Mouse (Mus musculus) erythroblast, adult 5-6 weeks (primary cell): ENCODE measurements at regions not wholly inside any gene's neighbourhood (a gene's known extent, or its start where the extent isn't known, plus 50 kb on each side); places are given as distances from the start of the nearest gene placed in this dataset.

Experiments used
- ATAC-seq: replicated peaks from 2 replicates; pipeline ENCODE4 v1.8.0; 2016; ENCODE audit warnings: moderate number of reproducible peaks, mild to moderate bottlenecking, moderate TSS enrichment, inconsistent platforms; ENCODE audit not compliant: poor library complexity, low FRiP score, severe bottlenecking

DNA sequence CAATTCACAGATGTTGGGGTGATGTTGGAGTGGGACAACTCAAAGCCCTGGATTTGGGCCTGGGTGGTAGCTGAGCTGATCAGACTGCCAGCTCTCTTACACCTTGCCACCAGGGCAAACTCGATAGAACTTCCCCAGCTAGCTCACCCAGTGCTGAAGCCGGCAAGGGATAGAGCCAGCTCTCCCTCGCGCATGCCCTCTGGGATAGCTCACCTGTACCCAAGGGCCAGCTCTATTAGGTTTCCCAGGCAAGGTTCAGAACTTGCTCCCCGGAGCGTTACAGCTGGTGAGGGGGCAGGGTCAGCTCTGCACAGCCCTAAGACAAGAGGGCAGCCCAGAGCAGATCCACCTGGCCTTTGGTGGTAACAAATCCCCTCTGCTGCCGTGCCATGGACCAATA, 54.1 kb upstream of the 1700012A03Rik start:
- no peak for ATAC-seq

DNA sequence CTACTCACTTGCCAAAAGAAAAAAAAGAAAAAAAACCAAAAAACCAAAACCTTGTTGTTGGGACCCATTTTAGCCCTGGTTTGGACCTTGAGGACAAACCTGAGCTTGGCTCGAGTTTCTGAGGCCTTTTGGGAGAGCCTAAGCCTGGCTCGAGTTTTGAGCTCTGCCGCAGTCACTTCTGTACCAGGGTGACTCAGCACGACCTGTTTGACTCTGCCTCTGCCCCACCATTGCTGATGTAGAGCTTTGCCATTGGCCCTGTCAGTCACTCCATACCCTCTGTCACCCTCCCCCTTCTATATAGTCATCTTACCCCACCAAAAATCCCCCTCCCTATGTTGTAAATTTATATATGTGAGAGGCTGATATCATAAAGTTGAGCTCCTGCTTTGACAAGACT, 54.8 kb upstream of the 1700012A03Rik start:
- no peak for ATAC-seq

DNA sequence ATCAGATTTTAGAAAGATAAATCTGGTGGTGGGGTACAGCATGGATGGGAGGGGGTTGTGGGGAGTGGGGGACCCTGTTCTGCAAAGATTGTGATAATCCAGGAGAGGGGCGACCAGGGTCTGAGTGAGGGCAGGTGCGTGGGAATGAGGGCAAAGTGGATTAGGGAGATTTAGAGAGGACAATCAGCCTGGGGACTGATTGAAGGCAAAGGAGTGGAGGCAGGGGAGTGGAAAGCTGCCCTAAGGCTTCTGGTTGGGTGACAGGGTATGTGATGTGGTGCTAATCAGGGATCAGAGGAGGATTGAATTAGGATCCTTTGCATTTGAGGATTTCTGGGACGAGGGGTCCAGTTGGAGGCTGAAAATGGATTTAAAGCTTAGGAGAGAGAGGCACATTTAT, 64.3 kb upstream of the 1700012A03Rik start:
- ATAC-seq = no peak

DNA sequence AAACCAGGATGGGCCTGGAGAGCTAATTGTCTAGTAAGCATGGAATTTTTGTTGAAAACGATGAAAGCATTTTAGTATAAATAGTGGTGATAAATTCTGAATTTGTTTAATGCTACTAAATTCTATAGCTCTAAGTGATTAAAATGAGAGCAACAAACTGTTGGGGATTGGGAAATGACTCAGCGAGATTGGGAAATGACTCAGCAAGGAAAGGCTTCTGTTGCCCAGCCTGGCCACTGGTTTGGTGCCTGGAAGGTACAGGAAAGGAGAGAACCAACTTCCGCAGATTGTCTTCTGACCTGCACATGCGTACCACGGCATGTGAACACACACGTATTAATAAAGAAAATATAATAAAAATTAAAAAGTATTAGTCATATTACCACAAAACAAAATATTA, 73.3 kb upstream of the 1700012A03Rik start:
- ATAC-seq = no peak

DNA sequence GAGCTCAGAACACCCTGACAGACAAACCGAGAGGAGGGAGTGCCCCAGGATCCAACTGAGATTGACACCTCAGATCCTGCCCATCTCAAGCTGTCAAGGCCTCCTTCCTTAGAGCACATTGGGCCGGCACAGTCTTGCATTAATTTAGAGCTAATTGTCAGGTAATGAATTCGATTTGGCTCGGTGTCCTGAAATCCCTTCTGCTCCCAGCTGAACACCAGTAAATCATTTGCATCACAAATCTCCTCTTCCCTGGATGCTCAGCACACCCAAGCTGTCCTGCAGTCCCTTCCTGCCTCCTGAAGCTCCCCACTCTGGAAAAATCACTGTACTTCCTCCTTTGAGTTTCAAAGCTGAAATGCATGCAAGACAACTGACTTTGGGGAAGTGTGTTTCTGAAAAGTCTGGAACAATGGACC, 102.0 kb upstream of the 1700012A03Rik start:
- ATAC-seq = no peak

DNA sequence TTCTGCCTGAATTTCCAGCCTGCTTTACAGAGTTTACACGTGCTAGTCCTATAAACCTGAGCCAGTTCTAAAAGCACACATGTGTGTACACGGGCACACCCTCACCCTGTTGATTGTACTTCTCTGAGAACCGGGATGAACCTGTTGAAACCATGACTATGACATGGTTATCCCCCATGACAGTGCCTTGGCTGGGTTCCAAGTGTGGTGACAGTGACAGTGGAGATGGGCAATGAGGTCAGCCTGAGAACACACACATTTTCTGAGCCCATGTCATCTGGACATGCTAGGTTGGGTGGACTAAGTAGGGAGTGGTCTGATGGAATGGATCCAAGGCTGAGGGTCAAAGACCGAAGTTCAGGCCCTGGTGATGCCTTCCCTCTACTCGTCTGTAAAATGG, 103.5 kb upstream of the 1700012A03Rik start:
- no peak for ATAC-seq

DNA sequence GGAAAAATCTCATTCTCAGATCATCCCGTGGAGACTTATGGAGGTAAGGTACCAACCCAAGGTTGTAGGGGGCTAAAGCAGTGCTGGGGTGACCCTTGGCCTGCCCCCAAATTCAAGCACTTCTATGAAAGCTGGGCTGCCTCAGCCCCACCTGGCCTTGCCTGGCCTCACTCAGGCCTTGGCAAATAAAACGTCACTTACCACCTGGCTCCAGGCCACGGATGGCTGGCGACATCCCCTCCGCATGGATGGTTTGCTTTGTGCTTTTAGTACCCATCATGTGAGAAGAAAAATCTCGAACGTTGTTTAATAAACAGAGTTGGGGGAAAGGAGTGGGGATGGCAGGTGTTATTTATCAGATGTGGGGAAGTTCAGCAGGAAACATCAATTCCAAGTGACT, 104.7 kb upstream of the 1700012A03Rik start:
- no peak for ATAC-seq

DNA sequence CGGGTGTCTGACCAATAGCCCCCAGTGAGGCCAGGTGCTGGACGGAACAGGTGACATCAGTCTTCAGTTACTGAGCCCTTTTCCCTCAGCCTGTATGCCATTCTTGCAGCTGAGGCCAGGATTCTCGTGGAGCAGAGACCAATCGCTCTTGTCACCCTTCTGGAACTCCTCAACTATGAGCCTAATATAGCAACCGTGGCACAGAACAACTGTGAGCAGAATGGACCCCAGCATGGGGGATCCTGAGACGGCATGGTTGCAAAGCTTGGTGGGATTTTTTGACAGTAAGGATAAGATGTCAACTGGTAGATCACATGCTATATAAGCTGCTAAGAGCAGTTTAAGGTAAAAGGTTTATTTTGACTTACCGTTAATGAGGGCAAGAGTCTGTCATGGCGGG, 105.5 kb upstream of the 1700012A03Rik start:
- no peak for ATAC-seq

DNA sequence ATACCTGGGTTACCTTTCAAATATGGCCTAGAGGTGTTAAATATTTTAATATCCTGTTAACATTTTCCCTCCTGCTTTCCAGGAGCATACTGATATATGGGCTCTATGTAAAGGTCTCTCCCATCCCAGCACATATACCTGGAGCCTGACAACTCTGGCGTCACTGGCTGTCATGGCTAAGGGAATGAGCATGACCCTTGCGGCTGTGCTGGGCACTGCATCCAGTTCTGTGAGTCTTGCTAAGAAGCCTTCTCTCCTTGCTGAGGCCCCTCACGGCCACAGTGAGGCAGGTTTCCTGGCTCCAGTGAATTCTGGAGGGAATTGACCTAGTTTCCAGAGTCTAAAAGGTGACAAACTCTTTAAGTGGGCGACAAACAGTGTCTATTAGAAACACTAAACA, 107.3 kb upstream of the 1700012A03Rik start:
- no peak for ATAC-seq

DNA sequence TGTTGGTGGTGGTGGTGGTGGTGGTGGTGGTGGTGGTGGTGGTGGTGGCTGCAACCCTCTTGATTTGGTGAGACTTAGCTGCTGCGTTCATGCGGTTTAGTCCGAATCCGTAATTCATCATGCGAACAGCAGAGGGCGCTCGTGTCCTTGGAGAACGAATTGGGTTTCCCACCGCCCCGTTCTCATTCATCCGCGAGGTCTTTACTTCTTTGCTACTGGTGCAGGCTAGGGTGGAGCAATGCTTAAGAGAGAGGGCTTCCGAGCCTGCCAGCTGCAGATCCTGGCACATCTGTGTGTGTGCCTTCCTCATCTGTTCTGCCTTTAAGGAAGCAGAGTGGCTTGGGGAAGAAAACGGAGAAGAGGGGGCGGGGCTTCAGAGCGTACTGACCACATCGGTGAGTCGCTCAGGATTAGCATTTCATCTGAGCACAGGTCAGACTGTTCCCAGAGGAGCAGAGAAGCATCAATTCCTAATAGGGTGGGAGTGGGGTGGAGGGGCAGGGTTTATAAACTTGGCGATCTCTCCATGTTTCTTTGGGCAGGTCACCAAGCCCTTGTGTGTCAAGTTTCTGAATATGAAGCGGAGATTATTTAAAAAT, 111.7 kb upstream of the 1700012A03Rik start:
- ATAC-seq = no peak

DNA sequence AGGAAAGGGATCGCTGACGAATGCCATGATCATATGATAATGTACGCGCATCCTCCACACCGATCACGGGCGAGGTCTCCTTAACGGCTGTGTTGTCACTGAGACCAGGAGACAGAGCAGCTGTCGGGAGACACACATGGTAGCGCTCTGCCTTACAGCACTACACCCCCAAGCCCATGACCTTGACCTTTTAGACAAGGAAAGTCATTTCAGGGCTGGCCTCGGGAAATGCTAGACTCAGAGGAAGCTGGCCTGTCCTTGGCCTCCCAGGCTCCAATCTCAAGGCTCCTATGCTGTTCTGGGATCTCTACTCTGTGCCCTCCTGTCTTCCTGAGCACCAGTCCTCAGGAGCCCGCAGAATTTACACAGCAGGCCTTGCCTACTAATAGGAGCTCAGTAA, 112.9 kb upstream of the 1700012A03Rik start:
- ATAC-seq = no peak

DNA sequence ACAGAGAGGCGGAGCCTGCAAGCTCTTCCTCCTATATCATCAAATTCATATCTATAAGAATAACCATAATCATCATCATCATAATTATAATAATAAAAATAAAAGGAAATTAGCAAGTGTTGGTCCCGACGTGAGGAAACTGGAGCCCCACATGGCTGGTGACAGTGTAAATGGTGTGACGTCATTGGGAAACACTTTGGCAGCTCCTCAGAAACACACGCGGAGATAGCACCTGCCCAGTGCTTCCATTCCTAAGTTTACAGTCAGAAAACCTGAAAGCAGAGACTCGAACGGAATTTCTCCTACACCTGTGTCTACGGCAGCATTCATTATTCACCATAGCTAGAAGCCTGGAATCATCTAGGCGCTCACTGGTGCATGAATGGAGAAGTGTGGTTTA, 115.2 kb upstream of the 1700012A03Rik start:
- ATAC-seq = no peak

DNA sequence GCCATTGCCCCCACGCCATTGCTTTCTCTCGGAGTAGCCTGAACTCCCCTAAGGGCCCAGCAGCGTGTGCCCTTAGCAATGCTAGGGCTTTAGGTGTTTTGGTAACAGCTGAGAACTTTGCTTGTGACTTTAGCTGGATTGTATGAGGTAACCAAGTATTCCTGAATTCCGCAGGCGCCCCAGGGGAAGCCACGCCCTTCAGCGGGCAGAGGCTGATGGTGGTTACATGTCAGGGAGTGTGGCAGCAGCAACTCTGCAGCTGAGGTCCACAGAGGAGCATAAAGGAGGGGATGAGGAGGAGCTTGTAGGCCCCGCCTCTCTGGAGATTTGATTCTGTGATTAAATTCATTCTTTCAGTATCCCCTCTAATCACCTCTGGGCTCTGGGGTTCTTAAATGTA, 116.1 kb upstream of the 1700012A03Rik start:
- ATAC-seq = no peak

DNA sequence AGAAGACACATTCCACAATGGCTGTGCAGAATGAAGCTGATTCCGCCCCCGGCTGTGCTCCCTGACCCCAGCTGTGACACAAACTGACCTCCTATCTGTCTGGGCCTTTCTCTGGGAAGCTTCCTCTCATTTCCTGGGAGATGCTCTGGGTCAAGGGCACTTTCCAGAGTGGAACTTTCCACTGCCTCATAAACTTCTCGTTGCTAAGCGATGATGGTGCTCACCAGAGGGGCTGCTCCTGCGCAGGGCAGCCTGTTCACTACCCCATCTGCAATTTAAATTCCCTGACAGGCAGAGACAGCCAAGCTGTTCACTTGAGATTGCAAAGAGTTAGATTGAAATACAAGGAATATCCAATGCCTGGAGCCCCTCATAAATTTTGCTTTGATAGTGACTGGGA, 116.7 kb upstream of the 1700012A03Rik start:
- ATAC-seq = no peak

DNA sequence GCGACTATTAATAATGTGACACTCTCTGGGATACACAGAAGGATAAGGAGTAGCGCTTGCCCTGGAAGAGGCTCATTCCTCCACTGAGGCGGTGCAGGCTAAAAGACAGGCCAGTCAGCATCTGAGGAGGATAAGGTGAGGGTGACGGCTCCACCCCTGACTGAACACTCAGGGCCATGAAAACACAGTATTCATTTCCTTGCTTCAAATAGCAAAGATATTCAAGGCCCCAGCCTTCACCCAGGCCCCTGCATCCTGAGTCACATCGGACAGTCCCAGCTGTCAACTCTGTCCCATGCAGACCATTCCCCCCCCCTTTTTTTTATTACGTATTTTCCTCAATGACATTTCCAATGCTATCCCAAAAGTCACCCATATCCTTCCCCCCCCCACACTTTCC, 118.9 kb upstream of the 1700012A03Rik start:
- ATAC-seq = no peak

DNA sequence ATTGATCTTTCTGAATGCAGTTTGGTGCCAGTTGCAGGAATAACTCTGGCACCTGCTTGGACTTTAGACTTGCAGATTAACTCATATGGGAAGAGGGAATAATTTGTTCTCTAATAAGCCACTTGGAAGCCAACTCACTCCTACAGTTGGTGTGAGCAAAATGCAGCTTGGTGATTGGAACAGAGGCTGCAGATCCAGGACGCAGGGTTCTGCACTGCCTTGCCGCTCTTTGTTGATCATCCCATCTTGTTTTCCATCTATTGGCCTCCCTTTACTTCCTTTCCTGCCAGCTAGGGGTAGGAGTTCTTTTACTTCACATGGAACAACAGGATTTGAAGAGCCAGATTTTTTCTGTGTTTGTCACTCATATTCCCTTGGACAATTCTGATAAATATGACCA, 120.9 kb upstream of the 1700012A03Rik start:
- no peak for ATAC-seq

DNA sequence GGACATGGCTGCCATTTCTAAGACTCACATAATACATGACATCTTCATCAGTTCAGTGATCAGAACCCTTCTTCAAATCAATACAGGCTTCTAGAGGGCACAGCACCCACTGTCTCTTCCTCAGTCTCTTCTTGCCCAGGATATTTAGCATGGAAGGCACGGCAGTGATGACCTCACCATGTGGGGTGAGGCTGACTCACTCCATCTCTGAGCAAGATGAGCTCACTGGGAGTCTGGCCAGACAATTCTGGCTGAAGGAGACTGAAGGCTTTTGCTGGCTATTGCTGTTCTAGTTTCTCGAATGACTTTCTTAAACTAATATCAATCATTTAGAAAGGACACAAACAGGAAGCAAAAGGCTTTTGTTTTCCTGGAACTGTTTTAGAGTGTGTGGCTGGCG, 122.9 kb upstream of the 1700012A03Rik start:
- no peak for ATAC-seq

DNA sequence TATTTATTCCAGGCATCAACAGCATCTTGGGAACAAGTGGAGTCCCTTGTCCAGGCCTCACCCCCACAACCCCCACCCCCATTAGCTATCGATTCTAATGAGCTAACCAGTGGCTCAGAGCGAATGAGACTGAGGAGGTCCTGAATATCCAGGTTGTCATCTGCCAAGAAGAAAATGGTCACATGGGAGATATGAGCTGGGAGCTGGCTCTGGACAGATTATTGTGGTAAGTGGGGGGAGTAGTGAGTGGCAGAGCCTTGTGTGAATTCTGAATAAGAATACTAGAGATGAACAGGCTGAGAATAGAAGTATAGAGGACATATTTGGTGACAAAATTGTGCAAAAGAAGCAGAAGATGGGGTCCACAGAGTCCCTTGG, 125.4 kb upstream of the 1700012A03Rik start:
- no peak for ATAC-seq

DNA sequence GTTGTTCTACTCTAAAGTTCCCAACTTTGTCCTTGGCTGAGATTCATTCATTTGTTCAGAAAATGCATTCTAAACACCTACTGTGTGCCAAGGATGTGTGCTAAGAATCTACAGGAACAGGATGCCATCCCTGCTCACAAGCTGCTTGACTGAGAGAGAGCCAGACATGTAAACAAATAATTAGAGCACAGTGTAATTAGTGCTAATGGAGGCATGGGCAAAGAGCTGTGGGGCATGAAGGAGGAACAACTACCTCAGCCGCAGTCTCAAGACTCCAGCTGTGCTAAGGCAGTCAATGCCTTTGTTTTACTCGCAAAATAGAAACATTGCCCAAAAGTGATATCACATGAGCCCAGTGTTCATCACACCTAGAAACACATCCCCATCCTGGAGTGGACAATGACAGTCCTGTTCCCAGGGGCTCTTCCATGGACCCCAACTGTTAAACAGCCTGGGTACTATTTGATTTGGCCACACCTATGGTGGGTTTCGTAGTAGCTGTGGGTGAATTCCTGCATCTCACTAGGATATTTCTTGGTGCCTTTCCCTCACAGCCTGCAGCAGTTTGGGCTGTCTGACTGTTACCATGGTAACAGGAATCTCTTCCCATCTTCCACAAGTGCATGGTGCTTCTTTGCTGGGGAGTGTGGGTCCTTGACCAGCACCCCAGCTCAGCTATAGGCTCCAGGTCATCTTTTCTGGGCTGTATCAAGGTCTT, 125.9 kb upstream of the 1700012A03Rik start:
- no peak for ATAC-seq

DNA sequence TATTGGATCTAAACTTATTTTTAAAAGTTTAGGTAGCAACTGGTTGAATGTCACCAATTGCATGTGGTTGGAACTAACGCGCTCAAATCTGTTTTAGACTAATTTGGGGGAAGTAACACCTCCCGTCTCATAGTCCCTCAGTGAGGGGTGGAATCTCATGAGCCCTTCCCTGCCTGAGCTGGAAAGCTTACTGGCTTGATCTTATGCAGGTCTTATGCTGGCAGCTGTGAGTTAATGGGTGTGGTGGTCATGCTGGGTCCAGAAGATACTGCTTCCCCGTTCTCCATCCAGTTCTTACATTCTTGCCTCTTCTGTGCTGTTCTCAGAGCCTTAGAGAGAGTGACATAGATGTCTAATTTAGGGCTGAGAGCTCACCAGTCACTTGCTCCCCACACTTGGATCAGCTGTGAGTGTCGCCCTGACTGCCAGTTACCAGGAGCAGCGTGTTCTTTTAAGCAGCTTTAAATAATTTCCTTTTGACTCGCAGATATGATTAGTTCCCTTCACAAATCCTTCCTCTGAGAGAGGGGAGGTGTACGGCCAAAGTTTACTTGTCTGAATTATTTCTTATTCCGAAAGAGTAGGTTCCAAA, 128.4 kb upstream of the 1700012A03Rik start:
- no peak for ATAC-seq

DNA sequence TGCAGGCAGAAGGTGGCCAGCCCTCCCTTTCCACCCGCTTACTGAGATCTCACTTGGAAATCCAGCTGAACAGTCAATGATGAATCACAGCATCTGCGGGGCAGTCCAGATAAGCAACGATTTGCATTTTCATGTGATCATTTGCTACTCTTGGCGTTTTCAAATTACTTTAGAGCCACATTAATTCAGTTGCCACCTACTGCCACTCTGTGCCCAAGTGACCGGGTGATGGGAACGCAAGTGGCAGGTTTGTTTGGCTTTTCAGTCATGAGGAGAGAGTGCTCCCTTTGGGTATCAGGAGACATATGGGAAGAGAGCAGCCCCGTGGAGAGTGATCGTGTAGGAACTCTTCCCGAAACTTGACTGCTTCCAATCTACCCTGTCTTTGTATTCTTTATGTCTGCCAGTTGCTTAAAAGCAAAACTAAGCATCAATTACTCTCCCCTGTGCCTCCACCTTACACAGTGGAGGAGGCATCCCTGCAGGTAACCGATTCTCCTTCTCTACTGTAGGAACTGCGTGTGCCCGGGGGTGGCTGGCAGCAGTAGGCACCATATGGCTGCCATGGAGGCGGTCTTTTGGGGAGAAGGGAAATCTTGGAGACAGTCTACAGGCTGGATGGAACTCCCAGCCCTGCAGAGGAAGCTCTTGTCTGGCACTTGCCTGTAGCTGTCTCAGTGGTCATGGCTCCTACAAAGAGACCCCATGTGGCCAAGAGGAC, 132.5 kb upstream of the 1700012A03Rik start:
- no peak for ATAC-seq
